Mouse (Mus musculus): ENCODE data around the gene Irx1. TPM values are rescaled to one million over a fixed set of nuclear protein-coding genes. Genes with fewer than 3 reads are reported as not detected.

Irx1 gene
- polyA plus RNA-seq (2016; fragmentation: Nextera tagmentation; extraction: Ambion mirVana): 13.3 and 15.0 TPM in 2 replicates

GRCm38 (mm10) chr13:71963356-71964351 is at the start of gene Irx1:
Gene Irx1 (minus strand): TSS chr13:71963723.
- Histone ChIP-seq H3K9ac (replicated peaks) (peak within 1 kb of the TSS; percentile 98), H3K27ac (replicated peaks) (peak within 1 kb of the TSS; percentile 93), H3K4me1 (peaks cover 42% of the 10 kb centered on the region), H3K27me3 (peaks cover 71% of the 10 kb centered on the region), H3K9me3 (no peaks in the 10 kb centered on the region), H3K4me3 (peak within 1 kb of the TSS; percentile 92), H3K4me2 (replicated peaks) (peak within 1 kb of the TSS; percentile 71), H3K36me3 (peaks cover 6% of the 10 kb centered on the region; the same call in 1 of the 2 replicates)
- WGBS: 1% methylated on average over 92 of the region's 100 CpGs
- ATAC-seq (ENCODE audit: low FRiP score, low read depth): peak; percentile 83

- Histone ChIP-seq H3K27me3 (peaks cover 23% of the 10 kb centered on the region; the same call in 1 of the 2 replicates), H3K4me1 (no peaks in the 10 kb centered on the region), H3K27ac (replicated peaks) (no peak overlapping the region), H3K4me2 (replicated peaks) (no peak overlapping the region), H3K4me3 (no peak overlapping the region), H3K9ac (replicated peaks) (no peak overlapping the region), H3K9me3 (no peaks in the 10 kb centered on the region), H3K36me3 (no peaks in the 10 kb centered on the region)
- 36% methylated on average over 5 of the region's 5 CpGs for WGBS
- no peak for ATAC-seq (ENCODE audit: low FRiP score, low read depth)
Measured at GRCm38 (mm10) chr13:71979932-71980655, 16.6 kb upstream of the Irx1 start.

DNA sequence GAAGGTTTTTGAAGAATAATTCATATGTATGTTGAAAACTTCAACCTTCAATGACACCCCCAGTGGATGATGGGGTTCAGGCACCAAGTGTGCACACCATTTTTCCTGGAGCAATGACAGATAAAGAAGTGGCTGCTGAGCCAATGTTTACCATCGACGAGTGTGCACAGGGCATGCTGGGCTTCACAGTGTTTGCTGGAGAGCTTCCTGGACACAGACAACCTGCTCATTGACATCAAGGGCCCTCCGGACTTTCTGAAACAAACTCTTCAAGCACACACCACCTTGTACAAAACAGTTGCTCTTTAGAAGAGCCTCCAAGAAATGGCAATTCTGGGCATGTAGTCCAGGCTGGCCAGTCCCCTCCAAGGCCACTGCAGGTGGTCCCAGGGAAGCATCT is 12.2 kb upstream of the Irx1 start:
- Histone ChIP-seq H3K9me3 (no peaks in the 10 kb centered on the region), H3K4me2 (replicated peaks) (no peak overlapping the region), H3K36me3 (no peaks in the 10 kb centered on the region), H3K27ac (replicated peaks) (no peak overlapping the region), H3K9ac (replicated peaks) (no peak overlapping the region), H3K27me3 (peaks cover 47% of the 10 kb centered on the region), H3K4me1 (no peaks in the 10 kb centered on the region), H3K4me3 (no peak overlapping the region)
- ATAC-seq (ENCODE audit: low FRiP score, low read depth): no peak
- WGBS: 87% methylated on average over 3 of the region's 3 CpGs

DNA sequence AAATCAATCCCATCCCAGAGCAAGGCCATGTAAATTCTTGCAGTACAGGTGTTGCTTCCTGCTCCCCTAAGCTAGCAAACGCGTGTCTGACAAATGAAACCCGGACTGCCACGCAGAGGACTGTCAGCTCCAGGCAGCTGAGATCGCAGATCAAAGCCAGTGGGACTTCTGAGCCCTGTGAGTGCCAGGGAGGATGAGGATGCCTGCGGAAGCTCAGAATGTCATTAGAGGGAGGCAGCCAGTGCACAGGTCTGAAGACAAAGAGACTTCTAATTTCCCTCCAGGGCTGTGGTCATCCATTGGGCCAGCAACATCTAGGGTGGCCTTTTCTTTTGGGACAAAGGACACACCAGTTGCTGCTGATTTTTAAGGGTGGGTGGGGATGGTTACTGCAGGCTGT is 4.8 kb upstream of the Irx1 start:
- Histone ChIP-seq H3K4me1 (peaks cover 19% of the 10 kb centered on the region), H3K4me3 (peak overlapping the region; percentile 23), H3K27ac (replicated peaks) (no peak overlapping the region), H3K9ac (replicated peaks) (0 out of 2 replicates have a peak overlapping the region, but pooled peaks have one; percentile 21), H3K27me3 (peaks cover 93% of the 10 kb centered on the region), H3K4me2 (replicated peaks) (peak overlapping the region; percentile 46), H3K9me3 (no peaks in the 10 kb centered on the region), H3K36me3 (no peaks in the 10 kb centered on the region)
- ATAC-seq (ENCODE audit: low FRiP score, low read depth): no peak
- 0% methylated on average over 6 of the region's 6 CpGs for WGBS

- H3K4me3 ChIP-seq: peak overlapping the region; percentile 23
- H3K4me1 ChIP-seq: peaks cover 26% of the 10 kb centered on the region
- no peaks in the 10 kb centered on the region for H3K36me3 ChIP-seq
- no peak overlapping the region for H3K27ac ChIP-seq (replicated peaks)
- peak overlapping the region; percentile 21; the same call in 1 of the 2 replicates for H3K9ac ChIP-seq (replicated peaks)
- peaks cover 87% of the 10 kb centered on the region for H3K27me3 ChIP-seq
- WGBS: 3% methylated on average over 28 of the region's 28 CpGs
- no peaks in the 10 kb centered on the region for H3K9me3 ChIP-seq
- peak overlapping the region; percentile 46 for H3K4me2 ChIP-seq (replicated peaks)
- ATAC-seq (ENCODE audit: low FRiP score, low read depth): no peak
Measured at GRCm38 (mm10) chr13:71967341-71968250, 4.1 kb upstream of the Irx1 start.

GRCm38 (mm10) chr13:71966631-71967030 is 3.1 kb upstream of the Irx1 start:
- Histone ChIP-seq H3K4me3 (no peak overlapping the region), H3K9me3 (no peaks in the 10 kb centered on the region), H3K4me2 (replicated peaks) (no peak overlapping the region), H3K36me3 (no peaks in the 10 kb centered on the region), H3K27ac (replicated peaks) (no peak overlapping the region), H3K27me3 (peaks cover 77% of the 10 kb centered on the region), H3K9ac (replicated peaks) (no peak overlapping the region), H3K4me1 (peaks cover 27% of the 10 kb centered on the region)
- no peak for ATAC-seq (ENCODE audit: low FRiP score, low read depth)
- 19% methylated on average over 2 of the region's 2 CpGs for WGBS

GRCm38 (mm10) chr13:71964366-71964765 is 843 bp upstream of the Irx1 start:
- H3K9ac ChIP-seq (replicated peaks): no peak overlapping the region
- H3K27me3 ChIP-seq: peaks cover 71% of the 10 kb centered on the region
- 1% methylated on average over 13 of the region's 13 CpGs for WGBS
- peaks cover under 1% of the 10 kb centered on the region; the same call in 1 of the 2 replicates for H3K36me3 ChIP-seq
- peak overlapping the region; percentile 92 for H3K4me3 ChIP-seq
- H3K4me1 ChIP-seq: peaks cover 36% of the 10 kb centered on the region
- no peaks in the 10 kb centered on the region for H3K9me3 ChIP-seq
- ATAC-seq (ENCODE audit: low FRiP score, low read depth): peak; percentile 10; the same call in 1 of the 2 replicates
- no peak overlapping the region for H3K27ac ChIP-seq (replicated peaks)
- H3K4me2 ChIP-seq (replicated peaks): peak overlapping the region; percentile 71

DNA sequence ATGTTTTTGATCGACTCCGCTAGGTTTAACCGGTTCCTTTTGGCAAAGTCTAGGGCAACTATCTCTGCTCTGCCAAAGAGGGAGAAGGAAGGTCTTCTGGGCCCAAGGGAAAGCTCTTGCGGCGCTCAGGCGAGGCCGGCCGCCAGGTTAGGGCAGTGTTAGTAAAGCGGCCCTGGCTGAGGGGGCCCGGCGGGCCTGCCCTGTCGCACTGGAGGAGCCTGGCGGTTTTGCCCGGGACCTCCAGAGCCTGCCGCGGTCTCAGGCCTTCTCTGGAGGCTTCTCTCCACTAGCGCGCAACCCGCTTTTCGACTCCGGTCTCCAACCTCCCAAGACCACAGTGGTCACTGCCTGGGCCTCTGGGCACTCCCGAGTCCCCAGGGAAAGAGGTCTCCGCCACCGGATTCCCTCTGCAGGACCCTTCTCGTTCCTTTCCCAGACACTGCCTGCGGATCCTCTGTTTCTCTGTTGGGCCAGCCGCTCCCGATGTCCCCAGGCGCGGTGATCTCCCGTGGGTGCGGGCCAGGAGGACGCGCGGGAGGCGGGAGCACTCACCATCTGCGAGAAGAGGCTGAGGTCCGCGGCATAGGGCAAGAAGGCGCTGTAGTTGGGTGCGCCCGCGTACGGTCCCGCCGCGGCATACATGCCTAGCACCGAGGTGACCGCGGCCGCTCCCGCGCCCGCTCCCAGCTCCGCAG is 715 bp downstream of the Irx1 start:
- peaks cover 41% of the 10 kb centered on the region for H3K4me1 ChIP-seq
- WGBS: under 1% methylated on average over 55 of the region's 55 CpGs
- H3K4me3 ChIP-seq: peak overlapping the region; percentile 92
- H3K27ac ChIP-seq (replicated peaks): peak overlapping the region; percentile 93
- H3K27me3 ChIP-seq: peaks cover 66% of the 10 kb centered on the region
- peak overlapping the region; percentile 71 for H3K4me2 ChIP-seq (replicated peaks)
- H3K9ac ChIP-seq (replicated peaks): peak overlapping the region; percentile 98
- H3K36me3 ChIP-seq: peaks cover 6% of the 10 kb centered on the region; the same call in 1 of the 2 replicates
- H3K9me3 ChIP-seq: no peaks in the 10 kb centered on the region
- ATAC-seq (ENCODE audit: low FRiP score, low read depth): no peak

GRCm38 (mm10) chr13:71961891-71962660 is 1.4 kb downstream of the Irx1 start:
- Histone ChIP-seq H3K27me3 (peaks cover 62% of the 10 kb centered on the region), H3K4me2 (replicated peaks) (peak overlapping the region; percentile 71), H3K9me3 (no peaks in the 10 kb centered on the region), H3K4me3 (peak overlapping the region; percentile 92), H3K27ac (replicated peaks) (peak overlapping the region; percentile 93), H3K36me3 (peaks cover 6% of the 10 kb centered on the region; the same call in 1 of the 2 replicates), H3K4me1 (peaks cover 42% of the 10 kb centered on the region), H3K9ac (replicated peaks) (peak overlapping the region; percentile 98)
- no peak for ATAC-seq (ENCODE audit: low FRiP score, low read depth)
- under 1% methylated on average over 25 of the region's 25 CpGs for WGBS

All from midbrain, embryonic 12.5 days (tissue).